Mouse (Mus musculus): Measurements from ENCODE around the gene Lrguk.

- TF ChIP-seq CTCF (IDR thresholded peaks at IDR 0.05; ENCODE audit: low read depth), result no peak
- TF ChIP-seq EP300 (IDR thresholded peaks at IDR 0.05; ENCODE audit: low read depth), result no peak; the same call in 1 of the 2 replicates
Observed at GRCm38 (mm10) chr6:34155137-34155804, 126.0 kb downstream of the Lrguk start.
